In genomic region chr7:45094121-45094520, GRCm38 (mm10) we compare ENCODE assay signal across 11 mouse cellular contexts. TPM values are rescaled to one million over a fixed set of nuclear protein-coding genes. Genes with fewer than 3 reads are reported as not detected.
A peak's percentile ranks its signal among the peaks of the same experiment; 100 is the strongest.
DNase-seq lines count a peak whose midpoint lies in the region; ATAC-seq lines count a peak whose summit lies in the region.
"Had no signal": no experiment of that assay in that cellular context is flagged by ENCODE, and none has a peak within 500 bp of the region (broad histone marks: within the 10 kb centered on the region; RNA-seq: fewer than 3 reads in every experiment).

No protein-coding gene starts in this region.

- WGBS in kidney, embryonic 14.5 days, result 7% methylated on average over 7 of the region's 7 CpGs
- 6% methylated on average over 7 of the region's 7 CpGs for WGBS in limb, embryonic 10.5 days
- 81% methylated on average over 7 of the region's 7 CpGs for WGBS in midbrain, embryonic 14.5 days

- H3K4me1 ChIP-seq in kidney, embryonic 14.5 days (ENCODE audit: control insufficient read depth, insufficient read depth, low read length), result peaks cover 27% of the 10 kb centered on the region; the same call in 1 of the 2 replicates
- H3K4me1 ChIP-seq in limb, embryonic 10.5 days, result peaks cover 51% of the 10 kb centered on the region
- 0 out of 2 replicates have a peak, but pooled peaks cover 3% of the 10 kb centered on the region for H3K4me1 ChIP-seq in midbrain, embryonic 14.5 days (ENCODE audit: control insufficient read depth, insufficient read depth, low read length)

- H3K27ac ChIP-seq in kidney, embryonic 14.5 days (ENCODE audit: low read depth, low read length), result peak overlapping the region; percentile 85
- H3K27ac ChIP-seq in limb, embryonic 10.5 days, result peak overlapping the region; percentile 91
- H3K27ac ChIP-seq in midbrain, embryonic 14.5 days (replicated peaks; ENCODE audit: low read depth, low read length), result no peak overlapping the region
- H3K27ac ChIP-seq: neural tube, embryonic 15.5 days had no signal

- no peaks in the 10 kb centered on the region for H3K9me3 ChIP-seq in kidney, embryonic 14.5 days (ENCODE audit: control insufficient read depth, low read length)
- no peaks in the 10 kb centered on the region for H3K9me3 ChIP-seq in limb, embryonic 10.5 days (replicated peaks)
- no peaks in the 10 kb centered on the region for H3K9me3 ChIP-seq in midbrain, embryonic 14.5 days (ENCODE audit: control insufficient read depth, low read length)
- H3K9me3 ChIP-seq: neural tube, embryonic 15.5 days had no signal

- no peak for DNase-seq in kidney, adult 18-20 months
- DNase-seq in 3T3-L1 (ENCODE audit: low read depth, low spot score), result peak; percentile 27
- peak; percentile 74 for DNase-seq in embryo, embryonic 10.5 days (ENCODE audit: low spot score)
- peak; percentile 69 for DNase-seq in limb, embryonic 10.5 days (ENCODE audit: low spot score)
- DNase-seq in layer of hippocampus, postnatal 14 days (ENCODE audit: low spot score in 2 of 2), result no peak
- DNase-seq in midbrain, embryonic 14.5 days, result no peak
- DNase-seq: cerebellum, adult 11 months; heart, postnatal 14 days had no signal

- no peak overlapping the region for H3K4me2 ChIP-seq in kidney, embryonic 14.5 days (replicated peaks; ENCODE audit: low read depth, low read length)
- H3K4me2 ChIP-seq in midbrain, embryonic 14.5 days (ENCODE audit: low read length), result no peak overlapping the region
- H3K4me2 ChIP-seq: neural tube, embryonic 15.5 days had no signal

- peak; percentile 7; the same call in 1 of the 2 replicates for ATAC-seq in kidney, embryonic 14.5 days (ENCODE audit: low FRiP score, low TSS enrichment)
- ATAC-seq in midbrain, embryonic 14.5 days (ENCODE audit: low FRiP score, low TSS enrichment), result no peak
- ATAC-seq: hindbrain, embryonic 16.5 days had no signal

- H3K27me3 ChIP-seq in kidney, embryonic 14.5 days (ENCODE audit: control insufficient read depth, insufficient read depth, low read length), result no peaks in the 10 kb centered on the region
- no peaks in the 10 kb centered on the region for H3K27me3 ChIP-seq in limb, embryonic 10.5 days (ENCODE audit: low read depth, poor library complexity, severe bottlenecking)
- no peaks in the 10 kb centered on the region for H3K27me3 ChIP-seq in midbrain, embryonic 14.5 days (ENCODE audit: control insufficient read depth, insufficient read depth, low read length)
- H3K27me3 ChIP-seq: neural tube, embryonic 15.5 days had no signal

- H3K4me3 ChIP-seq in kidney, embryonic 14.5 days (ENCODE audit: low read length), result no peak overlapping the region
- peak overlapping the region; percentile 29 for H3K4me3 ChIP-seq in limb, embryonic 10.5 days
- H3K4me3 ChIP-seq in midbrain, embryonic 14.5 days (replicated peaks; ENCODE audit: low read depth, low read length), result no peak overlapping the region
- H3K4me3 ChIP-seq: neural tube, embryonic 15.5 days had no signal

- H3K9ac ChIP-seq in kidney, embryonic 14.5 days (ENCODE audit: low read depth, low read length), result no peak overlapping the region
- H3K9ac ChIP-seq in midbrain, embryonic 14.5 days (replicated peaks; ENCODE audit: low read length), result no peak overlapping the region
- H3K9ac ChIP-seq: neural tube, embryonic 15.5 days had no signal

- peaks cover 8% of the 10 kb centered on the region; the same call in 1 of the 2 replicates for H3K36me3 ChIP-seq in kidney, embryonic 14.5 days (ENCODE audit: control insufficient read depth, insufficient read depth, low read length)
- H3K36me3 ChIP-seq in limb, embryonic 10.5 days, result peaks cover 11% of the 10 kb centered on the region
- H3K36me3 ChIP-seq in midbrain, embryonic 14.5 days (ENCODE audit: control insufficient read depth, insufficient read depth, low read length), result no peaks in the 10 kb centered on the region
- H3K36me3 ChIP-seq: neural tube, embryonic 15.5 days had no signal

RNA-seq across cellular contexts. Expression of gene Rcn3, which starts 2.1 kb away (rescaled TPM):
- polyA plus RNA-seq in kidney, embryonic 14.5 days (2014; fragmentation: Nextera tagmentation; extraction: Ambion mirVana), result 301 and 308 TPM in 2 replicates
- polyA plus RNA-seq in limb, embryonic 10.5 days (2016; fragmentation: Nextera tagmentation; extraction: Ambion mirVana), result 175 and 210 TPM in 2 replicates
- total RNA-seq in layer of hippocampus, postnatal 14 days (2021), result 10 to 100 TPM; 10.3 to 13.8 TPM
- 31.2 and 59.3 TPM in 2 replicates for polyA plus RNA-seq in midbrain, embryonic 14.5 days (2014; fragmentation: Nextera tagmentation; extraction: Ambion mirVana)

RNA-seq across cellular contexts. Expression of gene Fcgrt, which starts 9.5 kb away (rescaled TPM):
- polyA plus RNA-seq in kidney, embryonic 14.5 days (2014; fragmentation: Nextera tagmentation; extraction: Ambion mirVana), result 48.9 and 67.4 TPM in 2 replicates
- polyA plus RNA-seq in limb, embryonic 10.5 days (2016; fragmentation: Nextera tagmentation; extraction: Ambion mirVana), result 5.2 and 7.8 TPM in 2 replicates
- total RNA-seq in layer of hippocampus, postnatal 14 days (2021), result 10 to 100 TPM; 17.1 to 20.9 TPM
- 4.8 and 21.8 TPM in 2 replicates for polyA plus RNA-seq in midbrain, embryonic 14.5 days (2014; fragmentation: Nextera tagmentation; extraction: Ambion mirVana)

RNA-seq across cellular contexts. Expression of gene Rps11, which starts 30.1 kb away (rescaled TPM):
- 1,882 and 1,923 TPM in 2 replicates for polyA plus RNA-seq in kidney, embryonic 14.5 days (2014; fragmentation: Nextera tagmentation; extraction: Ambion mirVana)
- polyA plus RNA-seq in limb, embryonic 10.5 days (2016; fragmentation: Nextera tagmentation; extraction: Ambion mirVana), result 1,846 and 2,302 TPM in 2 replicates
- total RNA-seq in layer of hippocampus, postnatal 14 days (2021), result 100 to 1,000 TPM; 427 to 461 TPM
- 915 and 960 TPM in 2 replicates for polyA plus RNA-seq in midbrain, embryonic 14.5 days (2014; fragmentation: Nextera tagmentation; extraction: Ambion mirVana)

RNA-seq across cellular contexts. Expression of gene Prrg2, which starts 31.6 kb away (rescaled TPM):
- polyA plus RNA-seq in kidney, embryonic 14.5 days (2014; fragmentation: Nextera tagmentation; extraction: Ambion mirVana), result 27.0 and 27.3 TPM in 2 replicates
- 16.8 and 24.8 TPM in 2 replicates for polyA plus RNA-seq in limb, embryonic 10.5 days (2016; fragmentation: Nextera tagmentation; extraction: Ambion mirVana)
- 1 to 10 TPM; 5.3 to 7.4 TPM for total RNA-seq in layer of hippocampus, postnatal 14 days (2021)
- 10.1 and 12.2 TPM in 2 replicates for polyA plus RNA-seq in midbrain, embryonic 14.5 days (2014; fragmentation: Nextera tagmentation; extraction: Ambion mirVana)

RNA-seq across cellular contexts. Expression of gene Nosip, which starts 31.9 kb away (rescaled TPM):
- polyA plus RNA-seq in kidney, embryonic 14.5 days (2014; fragmentation: Nextera tagmentation; extraction: Ambion mirVana), result 65.3 and 75.0 TPM in 2 replicates
- 80.4 and 81.2 TPM in 2 replicates for polyA plus RNA-seq in limb, embryonic 10.5 days (2016; fragmentation: Nextera tagmentation; extraction: Ambion mirVana)
- 10 to 100 TPM; 49.2 to 55.4 TPM for total RNA-seq in layer of hippocampus, postnatal 14 days (2021)
- polyA plus RNA-seq in midbrain, embryonic 14.5 days (2014; fragmentation: Nextera tagmentation; extraction: Ambion mirVana), result 55.3 and 65.9 TPM in 2 replicates

Comparison
In these comparisons a context has a peak if more than half of its experiments do, and no peak if none do; other contexts are left out.
1. DNase-seq: peak in 3T3-L1 (single experiment), embryo, embryonic 10.5 days (single experiment) and limb, embryonic 10.5 days (single experiment); none in kidney, adult 18-20 months (single experiment), layer of hippocampus, postnatal 14 days (0 of 2) and midbrain, embryonic 14.5 days (single experiment).